Mouse (Mus musculus): ENCODE data around the gene Rhbdd3. TPM values are rescaled to one million over a fixed set of nuclear protein-coding genes. Genes with fewer than 3 reads are reported as not detected.

The Rhbdd3 gene
- polyA plus RNA-seq, 1 experiment: 18.3 TPM

DNA sequence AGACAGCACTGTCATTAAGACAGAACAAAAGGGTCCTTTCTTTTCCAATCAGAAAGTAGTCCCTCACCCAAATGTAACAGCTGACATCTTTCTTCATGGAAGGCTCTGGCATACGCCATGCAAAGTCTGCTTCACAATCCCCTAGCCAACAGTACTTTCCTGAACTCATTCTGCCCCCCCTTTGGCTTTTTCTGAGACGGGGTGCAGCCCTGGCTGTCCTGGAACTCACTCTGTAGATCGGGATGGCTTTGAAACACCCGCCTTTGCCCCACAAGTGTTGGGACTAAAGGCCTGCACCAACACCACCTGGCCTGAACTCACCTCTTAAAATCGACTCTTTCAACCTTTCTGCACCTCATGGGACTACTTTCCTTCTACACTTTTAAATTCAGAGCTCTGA, 2.8 kb upstream of the Rhbdd3 start:
- Histone ChIP-seq H3K9me3 (replicated peaks; ENCODE audit: control insufficient read depth, insufficient read depth, low read length, poor library complexity, severe bottlenecking) (no peaks in the 10 kb centered on the region), H3K4me1 (ENCODE audit: control insufficient read depth, insufficient read depth, low read length) (peaks cover 2% of the 10 kb centered on the region), H3K36me3 (ENCODE audit: control insufficient read depth, insufficient read depth, low read length, poor library complexity, severe bottlenecking) (peaks cover 33% of the 10 kb centered on the region), H3K4me3 (ENCODE audit: low read depth, low read length) (peak overlapping the region; percentile 13; the same call in 1 of the 2 replicates), H3K9ac (ENCODE audit: low read depth, poor library complexity, severe bottlenecking) (peak overlapping the region; percentile 99; the same call in 1 of the 2 replicates), H3K27me3 (ENCODE audit: control insufficient read depth, insufficient read depth, low read length, poor library complexity, severe bottlenecking) (no peaks in the 10 kb centered on the region), H3K27ac (ENCODE audit: insufficient read depth, low read length) (no peak overlapping the region)
- no peak for TF ChIP-seq POLR2A (IDR thresholded peaks at IDR 0.05; ENCODE audit: insufficient read depth, low read length)
- TF ChIP-seq EP300 (IDR thresholded peaks at IDR 0.05; ENCODE audit: insufficient read depth, low read depth, low read length): no peak

DNA sequence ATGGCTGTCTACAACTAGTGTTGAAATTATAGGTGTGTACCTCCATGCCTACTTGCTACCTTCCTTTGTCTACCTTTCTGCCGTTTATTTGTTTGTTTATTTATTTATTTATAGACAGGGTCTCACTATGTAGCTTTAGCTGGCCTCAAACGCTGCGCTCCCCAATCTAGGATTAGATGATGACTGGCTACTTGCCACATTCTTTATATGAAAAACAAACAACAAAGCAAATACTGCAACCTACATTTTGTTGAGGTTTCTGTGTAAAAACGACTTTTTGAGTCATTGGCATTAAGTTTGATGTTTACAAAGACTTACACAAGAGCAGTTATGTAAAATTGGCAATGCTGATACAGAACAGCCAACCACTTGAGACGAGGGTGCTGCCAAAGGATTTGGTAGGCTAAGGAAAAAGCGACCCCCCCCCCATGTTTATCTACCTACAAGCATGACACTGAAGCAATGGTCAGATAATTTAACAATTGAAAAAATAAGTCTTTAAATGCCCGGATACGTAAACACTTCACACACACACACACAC, 2.2 kb upstream of the Rhbdd3 start:
- no peak overlapping the region for H3K27ac ChIP-seq (ENCODE audit: insufficient read depth, low read length)
- no peaks in the 10 kb centered on the region for H3K27me3 ChIP-seq (ENCODE audit: control insufficient read depth, insufficient read depth, low read length, poor library complexity, severe bottlenecking)
- no peak overlapping the region for H3K4me3 ChIP-seq (ENCODE audit: low read depth, low read length)
- H3K9ac ChIP-seq (ENCODE audit: low read depth, poor library complexity, severe bottlenecking): peak overlapping the region; percentile 99
- H3K9me3 ChIP-seq (replicated peaks; ENCODE audit: control insufficient read depth, insufficient read depth, low read length, poor library complexity, severe bottlenecking): no peaks in the 10 kb centered on the region
- H3K36me3 ChIP-seq (ENCODE audit: control insufficient read depth, insufficient read depth, low read length, poor library complexity, severe bottlenecking): peaks cover 27% of the 10 kb centered on the region
- no peak for TF ChIP-seq EP300 (IDR thresholded peaks at IDR 0.05; ENCODE audit: insufficient read depth, low read depth, low read length)
- TF ChIP-seq POLR2A (IDR thresholded peaks at IDR 0.05; ENCODE audit: insufficient read depth, low read length): no peak
- no peak for TF ChIP-seq CTCF (IDR thresholded peaks at IDR 0.05; ENCODE audit: low read depth, low read length)
- peaks cover 3% of the 10 kb centered on the region for H3K4me1 ChIP-seq (ENCODE audit: control insufficient read depth, insufficient read depth, low read length)

DNA sequence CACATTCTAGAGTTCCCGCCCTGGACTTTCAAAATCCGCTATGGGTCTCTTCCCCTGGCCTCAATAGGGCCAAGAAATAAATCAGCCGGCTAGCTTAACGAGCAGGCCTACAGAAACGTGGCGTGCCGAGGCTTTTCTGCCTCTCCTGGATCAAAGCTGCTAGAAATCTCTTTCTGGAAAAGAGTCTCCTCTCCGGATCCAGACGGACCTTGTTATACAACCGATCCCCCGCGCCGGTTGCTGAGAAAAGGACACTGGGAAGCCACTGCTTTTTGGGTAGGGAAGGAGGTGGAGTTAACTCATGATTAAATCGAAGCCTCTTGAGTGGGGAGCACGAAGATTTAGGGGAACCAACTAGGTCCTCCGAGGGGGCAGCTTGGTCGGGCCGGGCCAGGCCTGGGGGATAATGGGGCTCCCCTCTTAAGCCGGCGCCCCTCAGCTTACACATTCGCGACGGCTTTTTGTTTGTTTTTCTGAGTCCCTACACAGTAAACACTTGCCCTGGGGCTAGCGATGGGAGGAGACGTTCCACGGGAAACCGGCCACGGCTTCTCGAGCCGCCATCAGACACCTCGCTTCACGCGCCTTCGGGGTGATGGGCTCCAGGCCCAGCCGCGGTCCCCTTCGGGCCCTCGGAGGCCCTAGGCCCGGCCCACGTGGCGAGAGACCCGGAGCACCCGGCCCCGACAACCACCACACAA, 541 bp upstream of the Rhbdd3 start:
- Histone ChIP-seq H3K4me3 (ENCODE audit: low read depth, low read length) (peak overlapping the region; percentile 80), H3K9me3 (replicated peaks; ENCODE audit: control insufficient read depth, insufficient read depth, low read length, poor library complexity, severe bottlenecking) (no peaks in the 10 kb centered on the region), H3K4me1 (ENCODE audit: control insufficient read depth, insufficient read depth, low read length) (peaks cover 3% of the 10 kb centered on the region), H3K27me3 (ENCODE audit: control insufficient read depth, insufficient read depth, low read length, poor library complexity, severe bottlenecking) (no peaks in the 10 kb centered on the region), H3K36me3 (ENCODE audit: control insufficient read depth, insufficient read depth, low read length, poor library complexity, severe bottlenecking) (peaks cover 11% of the 10 kb centered on the region), H3K27ac (ENCODE audit: insufficient read depth, low read length) (peak overlapping the region; percentile 37), H3K9ac (ENCODE audit: low read depth, poor library complexity, severe bottlenecking) (peak overlapping the region; percentile 99)
- TF ChIP-seq POLR2A (IDR thresholded peaks at IDR 0.05; ENCODE audit: insufficient read depth, low read length) (no peak), CTCF (IDR thresholded peaks at IDR 0.05; ENCODE audit: low read depth, low read length) (no peak), EP300 (IDR thresholded peaks at IDR 0.05; ENCODE audit: insufficient read depth, low read depth, low read length) (no peak)

DNA sequence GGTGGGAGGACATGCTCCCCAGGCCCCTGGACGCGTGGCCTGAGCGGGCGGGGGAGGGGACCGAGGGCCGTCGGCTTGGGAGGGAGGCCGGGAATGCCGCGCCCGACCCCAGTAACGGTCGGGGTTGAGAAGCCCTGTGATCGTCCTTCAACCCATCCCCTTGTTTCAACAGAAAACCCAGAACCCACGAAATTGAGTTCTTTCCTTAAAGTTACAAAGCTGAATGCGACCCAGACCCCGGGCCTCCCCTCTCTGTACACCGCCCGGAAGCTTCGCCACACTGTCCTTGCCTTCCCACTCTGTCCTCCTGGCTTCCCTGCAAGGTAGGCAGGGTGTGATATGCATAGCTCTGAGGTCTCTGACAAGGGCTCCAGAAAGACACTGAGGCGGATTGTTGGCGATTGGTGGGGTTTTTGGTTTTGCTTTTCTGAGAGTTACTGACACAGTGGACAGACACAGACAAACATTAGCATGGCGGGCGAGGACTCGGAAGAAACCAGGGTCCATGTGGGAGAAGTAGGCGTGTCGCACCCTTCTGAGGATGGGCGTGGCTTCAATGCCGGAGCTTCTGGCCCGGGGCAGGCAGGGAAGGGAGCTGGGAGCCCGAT, 954 bp downstream of the Rhbdd3 start:
- Histone ChIP-seq H3K27me3 (ENCODE audit: control insufficient read depth, insufficient read depth, low read length, poor library complexity, severe bottlenecking) (no peaks in the 10 kb centered on the region), H3K4me3 (ENCODE audit: low read depth, low read length) (peak overlapping the region; percentile 80), H3K27ac (ENCODE audit: insufficient read depth, low read length) (peak overlapping the region; percentile 57), H3K36me3 (ENCODE audit: control insufficient read depth, insufficient read depth, low read length, poor library complexity, severe bottlenecking) (peaks cover 4% of the 10 kb centered on the region), H3K9me3 (replicated peaks; ENCODE audit: control insufficient read depth, insufficient read depth, low read length, poor library complexity, severe bottlenecking) (no peaks in the 10 kb centered on the region), H3K4me1 (ENCODE audit: control insufficient read depth, insufficient read depth, low read length) (peaks cover 3% of the 10 kb centered on the region), H3K9ac (ENCODE audit: low read depth, poor library complexity, severe bottlenecking) (peak overlapping the region; percentile 99)
- no peak for TF ChIP-seq CTCF (IDR thresholded peaks at IDR 0.05; ENCODE audit: low read depth, low read length)
- 0 out of 2 replicates have a peak, but pooled peaks have one; percentile 13 for TF ChIP-seq EP300 (IDR thresholded peaks at IDR 0.05; ENCODE audit: insufficient read depth, low read depth, low read length)
- TF ChIP-seq POLR2A (IDR thresholded peaks at IDR 0.05; ENCODE audit: insufficient read depth, low read length): no peak

DNA sequence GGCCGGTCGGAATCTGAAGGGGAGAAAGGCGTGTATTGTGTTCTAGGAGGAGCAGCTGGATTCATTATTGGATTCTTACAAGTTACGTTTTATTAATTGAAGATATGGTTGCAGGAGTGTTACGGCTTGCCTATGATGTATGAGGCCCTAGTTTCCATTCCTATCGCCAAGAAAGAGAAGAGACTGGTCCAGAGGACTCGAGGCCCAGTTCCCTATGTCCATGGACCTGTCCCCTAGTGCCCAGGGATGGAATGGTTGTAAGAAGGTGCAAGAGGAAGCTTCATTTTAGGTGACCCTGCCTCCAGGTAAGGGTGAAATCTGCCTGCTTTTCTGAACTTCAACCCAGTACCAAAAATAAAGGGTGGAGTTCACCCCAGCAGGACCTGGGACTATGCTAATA, 1.6 kb downstream of the Rhbdd3 start:
- no peaks in the 10 kb centered on the region for H3K27me3 ChIP-seq (ENCODE audit: control insufficient read depth, insufficient read depth, low read length, poor library complexity, severe bottlenecking)
- peak overlapping the region; percentile 99 for H3K9ac ChIP-seq (ENCODE audit: low read depth, poor library complexity, severe bottlenecking)
- peak overlapping the region; percentile 45 for H3K27ac ChIP-seq (ENCODE audit: insufficient read depth, low read length)
- no peaks in the 10 kb centered on the region for H3K9me3 ChIP-seq (replicated peaks; ENCODE audit: control insufficient read depth, insufficient read depth, low read length, poor library complexity, severe bottlenecking)
- no peak for TF ChIP-seq EP300 (IDR thresholded peaks at IDR 0.05; ENCODE audit: insufficient read depth, low read depth, low read length)
- peaks cover 3% of the 10 kb centered on the region for H3K4me1 ChIP-seq (ENCODE audit: control insufficient read depth, insufficient read depth, low read length)
- peaks cover 4% of the 10 kb centered on the region for H3K36me3 ChIP-seq (ENCODE audit: control insufficient read depth, insufficient read depth, low read length, poor library complexity, severe bottlenecking)
- peak overlapping the region; percentile 80 for H3K4me3 ChIP-seq (ENCODE audit: low read depth, low read length)

DNA sequence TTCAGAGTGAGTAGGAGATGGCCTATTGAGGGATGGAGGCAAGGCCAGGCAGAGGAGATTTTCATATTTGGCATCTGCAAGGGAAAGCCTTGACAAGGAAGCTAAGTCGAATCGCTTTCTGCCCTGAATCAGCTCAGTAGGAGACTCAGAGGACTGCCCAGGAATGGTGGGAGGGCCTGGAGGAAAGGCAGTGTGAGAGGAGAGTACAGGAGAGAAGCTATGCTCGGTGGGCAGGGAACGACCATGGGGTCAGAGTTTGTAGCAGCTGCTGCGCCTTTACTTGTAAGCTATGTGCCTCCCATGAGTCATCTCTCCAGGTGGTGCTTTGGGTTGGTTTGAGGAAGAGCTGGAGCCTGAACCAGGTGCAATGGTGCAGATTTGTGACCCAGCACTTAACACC, 2.1 kb downstream of the Rhbdd3 start:
- Histone ChIP-seq H3K36me3 (ENCODE audit: control insufficient read depth, insufficient read depth, low read length, poor library complexity, severe bottlenecking) (peaks cover 4% of the 10 kb centered on the region), H3K9me3 (replicated peaks; ENCODE audit: control insufficient read depth, insufficient read depth, low read length, poor library complexity, severe bottlenecking) (no peaks in the 10 kb centered on the region), H3K9ac (ENCODE audit: low read depth, poor library complexity, severe bottlenecking) (peak overlapping the region; percentile 99; the same call in 1 of the 2 replicates), H3K4me1 (ENCODE audit: control insufficient read depth, insufficient read depth, low read length) (peaks cover 3% of the 10 kb centered on the region), H3K4me3 (ENCODE audit: low read depth, low read length) (peak overlapping the region; percentile 42), H3K27me3 (ENCODE audit: control insufficient read depth, insufficient read depth, low read length, poor library complexity, severe bottlenecking) (no peaks in the 10 kb centered on the region), H3K27ac (ENCODE audit: insufficient read depth, low read length) (peak overlapping the region; percentile 13)
- TF ChIP-seq EP300 (IDR thresholded peaks at IDR 0.05; ENCODE audit: insufficient read depth, low read depth, low read length) (no peak), CTCF (IDR thresholded peaks at IDR 0.05; ENCODE audit: low read depth, low read length) (no peak), POLR2A (IDR thresholded peaks at IDR 0.05; ENCODE audit: insufficient read depth, low read length) (no peak)

All from ES-Bruce4 (cell line).